Mouse (Mus musculus) B cell, adult (primary cell): Measurements from ENCODE around the gene Aurka. TPM values are rescaled to one million over a fixed set of nuclear protein-coding genes. Genes with fewer than 3 reads are reported as not detected.

Source experiments
- total RNA-seq: library from RNA; stranded (reverse); gene quantifications from 4 replicates; pipeline ENCODE4 v1.2.4, GENCODE M21; 2023; ENCODE audit not compliant: inconsistent age

Gene Aurka
- total RNA-seq: 6.5 to 7.1 TPM (median 6.8 TPM) in 4 replicates

DNA sequence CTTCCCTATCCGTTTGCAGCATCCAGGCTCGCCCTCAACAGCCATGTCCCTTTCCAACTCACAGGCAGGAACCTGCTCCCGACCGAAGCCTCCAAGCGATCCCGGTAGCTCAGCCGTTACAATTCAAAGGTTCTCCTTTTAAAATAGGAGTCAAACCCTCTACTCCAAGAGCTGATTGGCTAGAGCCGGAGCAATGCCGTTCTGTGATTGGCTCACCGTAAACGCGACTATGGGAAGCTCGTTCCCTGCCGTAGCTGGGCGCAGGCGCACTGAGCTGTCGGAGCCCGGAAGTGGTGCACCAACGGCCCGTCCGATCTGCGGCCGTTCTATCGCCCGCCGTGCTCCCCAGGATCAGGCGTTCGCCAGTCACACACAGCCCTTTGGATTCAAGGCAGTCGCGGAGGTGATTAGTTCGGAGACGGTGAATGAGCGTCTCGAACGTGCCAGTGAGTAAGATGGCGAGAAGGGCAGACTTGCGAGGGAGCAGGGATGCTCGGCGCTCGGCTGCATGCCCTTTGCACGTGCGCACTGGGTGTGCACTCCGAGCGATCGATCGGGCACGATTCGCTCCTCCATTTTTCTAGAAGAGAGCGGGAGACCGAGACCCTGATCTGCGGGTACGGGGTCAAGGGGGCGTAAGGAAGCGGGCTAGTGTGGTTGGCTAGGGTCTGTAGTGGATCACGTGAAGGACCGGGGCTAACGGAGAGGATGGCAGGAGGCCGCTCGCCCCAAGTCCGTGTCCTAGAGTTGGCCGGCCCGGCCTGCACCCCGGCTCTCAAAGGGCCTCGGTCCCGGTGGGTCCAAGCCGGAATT, at the start of gene Aurka, which contains the start of gene Cstf1:
Aurka (minus strand) TSS at position 125 of the 813 bp plus-strand sequence.
Cstf1 (plus strand) TSS at position 271 of the 813 bp plus-strand sequence.

DNA sequence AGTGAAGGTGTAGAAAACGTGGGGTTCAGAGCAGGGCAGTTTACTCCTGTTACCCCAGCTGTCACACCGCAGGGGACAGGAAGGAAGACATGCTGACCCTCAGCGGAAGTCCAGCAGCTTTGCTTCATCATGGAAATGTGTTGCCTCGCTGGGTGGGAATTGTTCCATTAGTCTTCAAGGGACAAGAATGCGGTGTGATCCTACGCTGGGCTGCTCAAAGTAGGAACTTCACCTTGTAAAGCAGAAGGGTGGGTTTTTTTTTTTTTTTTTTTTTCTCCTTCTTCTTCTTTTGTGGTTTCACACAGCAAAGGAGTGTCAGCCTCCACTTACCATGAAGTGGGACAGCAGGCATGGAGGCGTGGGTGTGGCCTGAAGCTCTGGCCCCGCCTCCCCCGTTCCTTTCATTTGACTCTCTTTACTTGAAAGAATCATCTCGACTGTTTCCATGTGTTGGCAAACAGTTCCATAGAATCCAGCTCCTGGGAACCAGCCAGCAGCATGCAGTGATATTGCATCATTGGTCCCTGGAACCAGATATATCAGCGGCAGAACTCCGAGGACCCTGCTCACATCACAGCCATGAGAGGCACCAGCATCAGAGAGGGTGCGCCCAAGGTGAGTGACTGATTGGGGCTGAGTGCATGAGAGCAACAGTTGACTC, 23.2 kb upstream of the Aurka start, which contains the start of gene Cass4:
Cass4 (plus strand) TSS at position 404 of the 661 bp plus-strand sequence.

GRCm38 (mm10) chr2:172345258-172345738, 25.0 kb downstream of the Aurka start, which contains the start of gene Fam210b:
TSS of gene Fam210b (plus strand) at chr2:172345565.

Other genes with a start within 250 kb of the Aurka start
- not detected in 4 replicates for gene Mc3r, start 122.0 kb downstream of the Aurka start, total RNA-seq
- 8.8 to 9.5 TPM (median 9.2 TPM) in 4 replicates for gene Fam210b, start 25.0 kb downstream of the Aurka start, total RNA-seq
- gene Cstf1, start 146 bp upstream of the Aurka start, total RNA-seq: 37.5 to 43.0 TPM (median 41.8 TPM) in 4 replicates
- gene Cass4, start 23.3 kb upstream of the Aurka start, total RNA-seq: 2.2 to 3.6 TPM (median 2.6 TPM) in 4 replicates
- gene Rtf2, start 70.0 kb upstream of the Aurka start, total RNA-seq: 74.9 to 85.6 TPM (median 79.2 TPM) in 4 replicates
- not detected in 4 replicates for gene Gcnt7, start 88.1 kb upstream of the Aurka start, total RNA-seq
- 6.0 to 9.0 TPM (median 7.8 TPM) in 4 replicates for gene Fam209, start 102.0 kb upstream of the Aurka start, total RNA-seq
- gene Tfap2c, start 179.1 kb upstream of the Aurka start, total RNA-seq: not detected in 4 replicates